Mouse (Mus musculus): ENCODE results near the gene Med6.
A peak's percentile ranks its signal among the peaks of the same experiment; 100 is the strongest.
"Not testable (repeated sequence)": the region's sequence is repeated elsewhere in the genome, so short reads cannot be mapped to it uniquely, and the experiment has no call there.

Med6 gene

DNA sequence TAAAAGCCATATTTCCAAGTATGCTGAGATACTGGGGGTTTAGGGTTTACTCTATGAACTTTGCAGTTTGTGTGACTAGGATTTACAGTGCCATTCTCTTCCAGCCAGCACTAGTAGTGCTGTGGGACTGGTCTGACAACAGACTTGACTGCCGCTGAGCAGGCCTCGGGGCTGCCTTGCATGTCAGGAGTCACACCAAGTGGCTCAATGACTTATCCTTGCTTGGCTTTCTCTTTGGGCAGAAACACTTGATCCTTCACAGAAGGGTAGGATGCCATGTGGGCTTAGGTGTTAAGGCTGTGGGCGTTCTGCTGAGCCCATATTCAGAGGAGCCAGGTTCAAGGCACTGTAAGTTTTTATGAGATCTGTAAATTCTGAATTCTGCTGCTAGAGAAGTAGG lies 45.5 kb downstream of the Med6 start:
- DNase-seq (ENCODE audit: low read depth, low spot score) = no peak

DNA sequence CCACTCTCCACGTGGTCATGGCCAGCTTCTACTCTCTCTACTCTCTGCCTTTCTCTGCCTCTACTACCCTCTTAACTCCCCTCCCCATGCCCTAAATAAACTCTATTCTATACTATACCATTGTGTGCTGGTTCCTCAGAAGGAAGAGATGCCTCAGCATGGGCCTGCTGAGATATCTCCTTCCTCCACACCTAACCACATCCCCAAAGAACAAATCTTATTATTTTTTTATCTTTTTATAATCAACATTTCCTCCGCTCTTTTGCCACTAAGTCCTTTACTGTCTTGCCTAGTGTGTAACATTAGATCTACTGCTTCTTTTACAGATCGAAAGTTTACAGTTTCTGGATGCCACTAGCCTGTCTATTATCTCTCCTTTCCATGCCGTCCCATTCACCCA lies 47.6 kb downstream of the Med6 start:
- no peak for DNase-seq (ENCODE audit: low read depth, low spot score)

DNA sequence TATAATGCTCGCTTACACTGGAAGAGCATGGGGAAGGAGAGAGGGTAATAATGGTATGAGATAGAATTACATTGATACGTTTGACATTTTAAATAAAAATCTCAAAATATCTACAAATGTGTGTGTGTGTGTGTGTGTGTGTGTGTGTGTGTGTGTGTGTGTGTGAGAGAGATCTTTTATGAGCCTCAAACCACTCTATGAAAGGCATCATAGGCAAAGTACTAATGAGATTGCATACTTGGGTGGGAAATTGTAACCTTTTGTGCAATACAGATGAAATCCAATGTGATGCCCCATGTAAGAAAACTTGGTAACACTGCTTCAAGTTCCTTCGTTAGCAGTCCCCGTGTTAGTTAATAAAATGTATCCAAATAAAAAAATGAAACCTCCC lies 61.8 kb downstream of the Med6 start:
- DNase-seq (ENCODE audit: low read depth, low spot score) = no peak

DNA sequence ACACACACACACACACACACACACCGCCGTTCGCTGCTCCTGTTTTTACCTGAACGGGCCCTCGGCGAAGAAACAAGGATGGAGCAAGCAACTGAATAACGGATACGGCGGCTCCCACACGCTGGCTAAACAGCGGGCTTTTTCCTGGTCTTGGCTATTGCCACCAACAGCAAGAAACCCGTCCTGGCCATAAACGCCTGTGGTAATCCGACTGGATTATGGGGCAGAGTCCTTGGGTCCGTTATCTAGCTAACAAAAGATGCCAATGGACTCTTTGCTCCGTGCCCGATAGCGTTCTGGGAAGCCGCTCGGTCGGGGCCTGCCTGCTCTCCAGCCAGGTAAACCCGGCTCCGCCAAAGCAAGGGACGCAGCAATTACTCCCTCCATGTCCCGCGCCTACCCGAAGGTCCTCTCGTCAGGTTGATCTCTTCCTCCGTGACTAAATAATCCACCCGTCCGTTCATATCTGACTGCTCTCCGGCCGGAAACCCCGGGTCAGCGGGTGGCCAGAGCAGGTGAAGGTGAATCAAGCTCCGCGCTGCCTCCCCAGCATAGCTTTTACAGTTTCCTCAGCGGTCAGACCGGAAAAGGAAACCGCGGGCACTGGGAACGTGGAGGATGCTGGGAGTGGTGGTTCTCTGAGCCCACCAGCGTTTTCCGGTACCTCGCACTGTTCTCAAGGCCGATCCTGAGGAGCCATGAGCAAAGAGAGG lies 62.3 kb downstream of the Med6 start, which contains the start of the genes Gm20498 and Synj2bp:
TSS of gene Gm20498 (minus strand) at position 590 of the 713 bp plus-strand sequence.
TSS of gene Synj2bp (minus strand) at position 596 of the 713 bp plus-strand sequence.
- DNase-seq (ENCODE audit: low read depth, low spot score) = peak; percentile 69

DNA sequence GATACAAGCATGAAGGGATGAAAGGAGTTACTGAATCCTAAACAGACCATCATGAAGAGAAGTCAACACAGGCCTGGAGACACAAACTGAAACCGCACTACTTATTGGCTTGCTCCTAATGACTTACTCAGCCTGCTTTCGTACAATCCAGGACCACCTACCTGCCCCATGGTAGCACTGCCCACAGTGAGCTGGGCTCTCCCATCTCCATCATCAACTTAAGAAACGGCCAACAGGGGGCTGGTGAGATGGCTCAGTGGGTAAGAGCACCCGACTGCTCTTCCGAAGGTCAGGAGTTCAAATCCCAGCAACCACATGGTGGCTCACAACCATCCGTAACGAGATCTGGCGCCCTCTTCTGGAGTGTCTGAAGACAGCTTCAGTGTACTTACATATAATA lies 64.2 kb downstream of the Med6 start:
- not testable (repeated sequence) for DNase-seq (ENCODE audit: low read depth, low spot score)

Data from skeletal muscle tissue, adult 2 months (tissue).